Mouse (Mus musculus): ENCODE measurements around the gene Afap1. TPM values are rescaled to one million over a fixed set of nuclear protein-coding genes. Genes with fewer than 3 reads are reported as not detected.

The Afap1 gene
- polyA plus RNA-seq, 1 experiment from 2014 or later = 25.6 TPM

- Histone ChIP-seq H3K9ac (no peak overlapping the region), H3K36me3 (peaks cover 14% of the 10 kb centered on the region; the same call in 1 of the 2 replicates), H3K9me3 (no peaks in the 10 kb centered on the region), H3K27ac (0 out of 2 replicates have a peak overlapping the region, but pooled peaks have one; percentile 7), H3K4me1 (peaks cover 21% of the 10 kb centered on the region), H3K4me3 (no peak overlapping the region), H3K4me2 (replicated peaks) (no peak overlapping the region), H3K27me3 (no peaks in the 10 kb centered on the region)
- WGBS = 68% methylated on average over 10 of the region's 10 CpGs
- no peak for ATAC-seq (ENCODE audit: insufficient number of reproducible peaks, insufficient read depth, low FRiP score, low TSS enrichment)
These were observed 45.4 kb downstream of the Afap1 start for GRCm38 (mm10) chr5:35938249-35939223.

- H3K9me3 ChIP-seq = no peaks in the 10 kb centered on the region
- H3K4me2 ChIP-seq (replicated peaks) = no peak overlapping the region
- H3K4me1 ChIP-seq = peaks cover 21% of the 10 kb centered on the region
- no peak for ATAC-seq (ENCODE audit: insufficient number of reproducible peaks, insufficient read depth, low FRiP score, low TSS enrichment)
- whole genome bisulfite sequencing = 85% methylated on average over 6 of the region's 6 CpGs
- no peak overlapping the region for H3K4me3 ChIP-seq
- no peaks in the 10 kb centered on the region for H3K27me3 ChIP-seq
- peaks cover 22% of the 10 kb centered on the region; the same call in 1 of the 2 replicates for H3K36me3 ChIP-seq
- no peak overlapping the region for H3K27ac ChIP-seq
- H3K9ac ChIP-seq = no peak overlapping the region
These were observed 46.8 kb downstream of the Afap1 start for GRCm38 (mm10) chr5:35939958-35940357.

DNA sequence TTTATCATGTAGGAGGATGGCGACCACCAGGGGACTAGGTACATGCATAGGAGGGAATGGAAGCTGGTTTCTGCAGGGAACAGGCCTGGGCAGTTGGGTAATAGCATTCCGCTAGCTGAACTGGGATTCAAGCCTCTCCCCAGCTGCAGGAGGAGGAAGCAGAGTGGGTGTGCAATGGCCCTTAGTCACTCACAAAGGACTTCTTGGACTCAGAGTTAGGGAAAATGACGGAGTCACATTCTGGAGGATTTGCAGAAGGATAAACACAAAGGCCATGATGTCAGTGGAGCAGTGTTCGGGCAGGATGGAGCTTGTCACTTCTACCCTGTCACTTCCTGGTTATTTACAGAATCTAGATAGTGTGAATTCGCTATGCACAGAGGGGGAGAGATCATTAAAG lies 50.4 kb downstream of the Afap1 start:
- peaks cover 38% of the 10 kb centered on the region; the same call in 1 of the 2 replicates for H3K36me3 ChIP-seq
- 79% methylated on average over 5 of the region's 5 CpGs for WGBS
- H3K4me3 ChIP-seq = no peak overlapping the region
- no peak overlapping the region for H3K4me2 ChIP-seq (replicated peaks)
- no peak for ATAC-seq (ENCODE audit: insufficient number of reproducible peaks, insufficient read depth, low FRiP score, low TSS enrichment)
- no peak overlapping the region for H3K27ac ChIP-seq
- no peaks in the 10 kb centered on the region for H3K27me3 ChIP-seq
- peaks cover 14% of the 10 kb centered on the region for H3K4me1 ChIP-seq
- no peak overlapping the region for H3K9ac ChIP-seq
- H3K9me3 ChIP-seq = no peaks in the 10 kb centered on the region

GRCm38 (mm10) chr5:35946841-35947240 lies 53.7 kb downstream of the Afap1 start:
- no peak overlapping the region for H3K9ac ChIP-seq
- no peaks in the 10 kb centered on the region for H3K9me3 ChIP-seq
- peaks cover 60% of the 10 kb centered on the region for H3K36me3 ChIP-seq
- no peak overlapping the region for H3K27ac ChIP-seq
- no peak overlapping the region for H3K4me3 ChIP-seq
- no peaks in the 10 kb centered on the region for H3K27me3 ChIP-seq
- 90% methylated on average over 2 of the region's 2 CpGs for WGBS
- ATAC-seq (ENCODE audit: insufficient number of reproducible peaks, insufficient read depth, low FRiP score, low TSS enrichment) = no peak
- H3K4me2 ChIP-seq (replicated peaks) = no peak overlapping the region
- H3K4me1 ChIP-seq = peaks cover 5% of the 10 kb centered on the region; the same call in 1 of the 2 replicates

DNA sequence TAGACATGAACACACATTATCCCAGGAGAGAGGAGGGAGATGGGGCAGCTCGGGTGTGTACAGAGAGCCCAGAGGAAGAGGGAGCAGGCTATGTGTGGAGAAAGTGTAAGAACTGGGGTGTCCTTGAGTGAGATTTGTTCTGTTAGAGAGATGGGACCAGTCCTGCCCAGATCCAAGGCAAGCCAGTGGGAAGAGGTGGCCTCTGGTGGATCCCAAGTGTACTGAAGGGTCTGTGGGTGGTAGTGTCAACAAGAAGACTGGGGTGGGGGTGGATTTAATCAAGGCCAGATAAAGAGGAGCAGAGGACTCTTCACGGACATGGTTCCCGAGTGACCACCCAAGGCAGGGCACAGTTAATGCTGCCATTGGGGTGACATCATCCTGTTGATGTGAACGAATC lies 54.3 kb downstream of the Afap1 start:
- Histone ChIP-seq H3K4me1 (peaks cover 5% of the 10 kb centered on the region; the same call in 1 of the 2 replicates), H3K9ac (no peak overlapping the region), H3K4me3 (no peak overlapping the region), H3K36me3 (peaks cover 66% of the 10 kb centered on the region), H3K27me3 (no peaks in the 10 kb centered on the region), H3K9me3 (no peaks in the 10 kb centered on the region), H3K27ac (no peak overlapping the region), H3K4me2 (replicated peaks) (no peak overlapping the region)
- WGBS = 71% methylated on average over 4 of the region's 4 CpGs
- ATAC-seq (ENCODE audit: insufficient number of reproducible peaks, insufficient read depth, low FRiP score, low TSS enrichment) = no peak

DNA sequence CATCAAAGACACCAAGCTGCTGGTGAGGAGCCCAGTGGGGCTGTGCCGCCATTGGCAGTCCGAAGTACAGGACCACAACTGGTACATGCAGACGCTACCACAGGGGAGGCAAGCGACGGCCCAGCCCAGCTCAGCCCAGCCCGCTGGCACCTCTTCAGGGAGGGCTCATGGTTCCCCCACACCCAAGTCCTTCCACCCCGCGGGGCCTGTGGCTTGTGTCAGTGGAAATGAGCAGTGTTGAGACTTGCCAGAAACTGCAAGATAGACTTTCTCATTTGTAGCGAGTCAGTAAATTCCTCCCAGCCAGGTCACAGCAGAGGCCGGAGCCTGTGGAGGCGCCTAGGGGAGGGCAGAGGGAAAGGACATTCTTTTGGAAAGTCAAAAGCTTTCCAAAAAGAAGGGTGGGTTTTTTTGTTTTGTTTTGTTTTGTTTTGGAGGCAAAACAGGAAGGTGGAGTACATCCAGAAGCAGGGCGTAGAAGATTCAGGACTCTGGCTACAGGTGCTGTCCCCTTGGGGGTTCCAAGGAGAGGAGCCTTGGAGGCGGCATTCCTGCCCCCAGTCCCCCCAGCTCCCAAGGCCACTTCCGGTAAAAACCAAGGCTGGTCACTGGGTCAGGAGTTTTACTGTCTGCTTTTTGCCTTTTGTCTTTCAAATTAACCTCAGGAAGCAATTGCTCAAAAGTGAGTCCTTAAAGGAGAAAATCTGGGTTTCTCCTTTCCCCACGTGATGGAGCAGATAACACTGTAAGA lies 55.3 kb downstream of the Afap1 start:
- 73% methylated on average over 15 of the region's 15 CpGs for WGBS
- no peak overlapping the region for H3K4me2 ChIP-seq (replicated peaks)
- H3K27ac ChIP-seq = no peak overlapping the region
- H3K4me3 ChIP-seq = no peak overlapping the region
- ATAC-seq (ENCODE audit: insufficient number of reproducible peaks, insufficient read depth, low FRiP score, low TSS enrichment) = no peak
- H3K27me3 ChIP-seq = no peaks in the 10 kb centered on the region
- no peak overlapping the region for H3K9ac ChIP-seq
- H3K4me1 ChIP-seq = 0 out of 2 replicates have a peak, but pooled peaks cover 1% of the 10 kb centered on the region
- no peaks in the 10 kb centered on the region for H3K9me3 ChIP-seq
- H3K36me3 ChIP-seq = peaks cover 72% of the 10 kb centered on the region

GRCm38 (mm10) chr5:35949061-35949460 lies 55.9 kb downstream of the Afap1 start:
- Histone ChIP-seq H3K9me3 (no peaks in the 10 kb centered on the region), H3K36me3 (peaks cover 68% of the 10 kb centered on the region)

DNA sequence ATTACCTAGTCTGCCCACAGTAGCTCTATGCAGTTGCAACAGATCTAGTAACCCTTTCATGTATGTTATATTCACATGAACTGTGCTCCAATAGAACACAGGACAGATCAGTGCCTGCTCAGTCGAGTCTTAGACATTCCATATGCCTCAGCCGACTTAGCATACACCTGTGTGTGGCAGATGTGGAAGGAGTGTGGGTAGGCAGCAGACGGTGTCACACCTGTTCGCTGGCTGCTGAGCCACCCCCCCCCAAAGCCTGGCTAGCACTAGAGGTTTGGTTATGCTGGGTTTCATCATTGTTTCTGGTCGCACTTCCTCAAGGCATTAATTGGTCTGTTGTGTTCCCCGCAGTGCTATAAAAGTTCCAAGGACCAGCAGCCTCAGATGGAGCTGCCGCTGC lies 57.4 kb downstream of the Afap1 start:
- H3K36me3 ChIP-seq = peaks cover 59% of the 10 kb centered on the region
- 82% methylated on average over 7 of the region's 7 CpGs for WGBS
- no peak overlapping the region for H3K4me3 ChIP-seq
- no peak overlapping the region for H3K9ac ChIP-seq
- ATAC-seq (ENCODE audit: insufficient number of reproducible peaks, insufficient read depth, low FRiP score, low TSS enrichment) = no peak
- no peak overlapping the region for H3K27ac ChIP-seq
- no peak overlapping the region for H3K4me2 ChIP-seq (replicated peaks)
- H3K27me3 ChIP-seq = no peaks in the 10 kb centered on the region
- 0 out of 2 replicates have a peak, but pooled peaks cover 4% of the 10 kb centered on the region for H3K4me1 ChIP-seq
- H3K9me3 ChIP-seq = no peaks in the 10 kb centered on the region

More at GRCm38 (mm10) chr5:35949061-35949460, 55.9 kb downstream of the Afap1 start:
- H3K9ac ChIP-seq = no peak overlapping the region
- ATAC-seq (ENCODE audit: insufficient number of reproducible peaks, insufficient read depth, low FRiP score, low TSS enrichment) = no peak
- no peak overlapping the region for H3K27ac ChIP-seq
- 0 out of 2 replicates have a peak, but pooled peaks cover 3% of the 10 kb centered on the region for H3K4me1 ChIP-seq
- 78% methylated on average over 5 of the region's 5 CpGs for WGBS
- H3K4me3 ChIP-seq = no peak overlapping the region
- no peaks in the 10 kb centered on the region for H3K27me3 ChIP-seq
- H3K4me2 ChIP-seq (replicated peaks) = no peak overlapping the region

DNA sequence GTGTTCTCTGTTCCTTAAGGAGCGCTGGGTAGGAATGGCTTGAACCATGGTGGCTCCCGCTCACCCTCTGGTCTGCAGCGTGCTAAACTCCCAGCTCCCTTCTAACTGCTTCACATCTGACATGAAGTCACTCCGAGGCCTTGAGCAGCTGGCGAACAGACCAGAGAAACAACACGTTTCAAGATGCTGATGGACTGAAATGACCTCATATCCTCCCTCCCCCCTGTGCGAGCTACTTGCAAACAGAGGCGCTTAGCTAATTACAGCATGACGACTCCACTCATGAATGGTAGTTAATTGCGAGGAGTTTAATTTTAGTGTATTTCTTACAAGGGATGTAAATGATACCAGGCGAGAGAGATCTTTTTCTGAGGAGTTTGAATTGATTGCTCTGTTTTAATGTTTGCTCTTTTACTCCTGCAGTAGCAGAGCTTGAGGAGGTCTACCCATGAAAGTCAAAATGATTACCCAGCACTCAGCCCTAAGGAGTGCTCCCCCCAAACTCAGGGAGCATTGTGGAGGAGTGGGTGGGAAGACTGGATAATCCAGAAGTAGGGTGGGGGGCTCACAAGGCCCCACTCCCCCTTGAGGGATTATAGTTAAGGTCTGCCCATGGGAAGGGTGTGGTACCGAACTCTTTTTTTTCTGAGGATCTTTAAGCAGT lies 61.1 kb downstream of the Afap1 start:
- H3K9ac ChIP-seq = no peak overlapping the region
- no peak overlapping the region for H3K4me2 ChIP-seq (replicated peaks)
- 57% methylated on average over 12 of the region's 12 CpGs for WGBS
- H3K27ac ChIP-seq = 0 out of 2 replicates have a peak overlapping the region, but pooled peaks have one; percentile 17
- H3K4me1 ChIP-seq = peaks cover 11% of the 10 kb centered on the region; the same call in 1 of the 2 replicates
- peaks cover 56% of the 10 kb centered on the region for H3K36me3 ChIP-seq
- no peaks in the 10 kb centered on the region for H3K9me3 ChIP-seq
- H3K27me3 ChIP-seq = no peaks in the 10 kb centered on the region
- no peak for ATAC-seq (ENCODE audit: insufficient number of reproducible peaks, insufficient read depth, low FRiP score, low TSS enrichment)
- no peak overlapping the region for H3K4me3 ChIP-seq

- no peak overlapping the region for H3K9ac ChIP-seq
- ATAC-seq (ENCODE audit: insufficient number of reproducible peaks, insufficient read depth, low FRiP score, low TSS enrichment) = no peak
- H3K4me3 ChIP-seq = no peak overlapping the region
- no peak overlapping the region for H3K27ac ChIP-seq
- peaks cover 11% of the 10 kb centered on the region; the same call in 1 of the 2 replicates for H3K4me1 ChIP-seq
- no peaks in the 10 kb centered on the region for H3K9me3 ChIP-seq
- WGBS = 84% methylated on average over 1 of the region's 1 CpGs
- H3K36me3 ChIP-seq = peaks cover 49% of the 10 kb centered on the region
- no peak overlapping the region for H3K4me2 ChIP-seq (replicated peaks)
- no peaks in the 10 kb centered on the region for H3K27me3 ChIP-seq
These were observed 63.1 kb downstream of the Afap1 start for GRCm38 (mm10) chr5:35956268-35956667.

- Histone ChIP-seq H3K36me3 (peaks cover 51% of the 10 kb centered on the region), H3K9me3 (no peaks in the 10 kb centered on the region), H3K9ac (no peak overlapping the region), H3K27me3 (no peaks in the 10 kb centered on the region), H3K4me3 (no peak overlapping the region), H3K27ac (no peak overlapping the region), H3K4me2 (replicated peaks) (no peak overlapping the region), H3K4me1 (peaks cover 11% of the 10 kb centered on the region; the same call in 1 of the 2 replicates)
- no peak for ATAC-seq (ENCODE audit: insufficient number of reproducible peaks, insufficient read depth, low FRiP score, low TSS enrichment)
- 79% methylated on average over 2 of the region's 2 CpGs for WGBS
These were observed 65.6 kb downstream of the Afap1 start for GRCm38 (mm10) chr5:35958681-35959080.

Measured in embryonic facial prominence, embryonic 12.5 days (tissue).